In genomic region chr2:102267582-102268339, GRCm38 (mm10) we compare ENCODE assay signal across 21 mouse cellular contexts.
"Had no signal": no experiment of that assay in that cellular context is flagged by ENCODE, and none has a peak within 500 bp of the region (broad histone marks: within the 10 kb centered on the region; RNA-seq: fewer than 3 reads in every experiment).

No protein-coding gene starts in this region.

- H3K27me3 ChIP-seq: heart, embryonic 12.5 days; hindbrain, embryonic 13.5 days; intestine, embryonic 15.5 days; limb, embryonic 15.5 days had no signal

- DNase-seq: gastrocnemius, postnatal 14 days; heart, postnatal 10 days; heart, postnatal 4 days; kidney, adult 18-20 months; kidney, adult 8-10 months; kidney, postnatal 10 days; kidney, postnatal 25 days; kidney, postnatal 4 days had no signal

- H3K4me2 ChIP-seq: heart, embryonic 12.5 days; hindbrain, embryonic 13.5 days; intestine, embryonic 15.5 days; limb, embryonic 15.5 days; liver, embryonic 12.5 days had no signal

- H3K9ac ChIP-seq: heart, embryonic 12.5 days; hindbrain, embryonic 13.5 days; intestine, embryonic 15.5 days; limb, embryonic 15.5 days; liver, embryonic 12.5 days; liver, embryonic 14.5 days had no signal

- ATAC-seq: hindbrain, embryonic 16.5 days; inflammation-experienced regulatory T-cells, adult 6 months; intestine, embryonic 15.5 days; intestine, postnatal 0 days; liver, embryonic 12.5 days had no signal

- H3K27ac ChIP-seq: heart, embryonic 10.5 days; hindbrain, embryonic 10.5 days; hindbrain, embryonic 13.5 days; intestine, embryonic 15.5 days; layer of hippocampus, adult 2 months; left cerebral cortex, adult 2 months; limb, embryonic 15.5 days; liver, embryonic 12.5 days; liver, embryonic 14.5 days had no signal

- H3K36me3 ChIP-seq: heart, embryonic 10.5 days; heart, embryonic 12.5 days; hindbrain, embryonic 10.5 days; hindbrain, embryonic 13.5 days; intestine, embryonic 15.5 days; limb, embryonic 15.5 days; liver, embryonic 12.5 days had no signal

- H3K4me1 ChIP-seq: heart, embryonic 10.5 days; heart, embryonic 12.5 days; hindbrain, embryonic 10.5 days; hindbrain, embryonic 13.5 days; intestine, embryonic 15.5 days; limb, embryonic 15.5 days; liver, embryonic 12.5 days had no signal

- H3K9me3 ChIP-seq: heart, embryonic 10.5 days; heart, embryonic 12.5 days; hindbrain, embryonic 10.5 days; hindbrain, embryonic 13.5 days; intestine, embryonic 15.5 days; limb, embryonic 15.5 days; liver, embryonic 12.5 days had no signal

- H3K4me3 ChIP-seq: heart, embryonic 10.5 days; heart, embryonic 12.5 days; hindbrain, embryonic 10.5 days; hindbrain, embryonic 13.5 days; intestine, embryonic 15.5 days; layer of hippocampus, adult 2 months; left cerebral cortex, adult 2 months; limb, embryonic 15.5 days; liver, embryonic 12.5 days had no signal
